Mouse (Mus musculus): ENCODE data around the gene Adcy1. TPM values are rescaled to one million over a fixed set of nuclear protein-coding genes. Genes with fewer than 3 reads are reported as not detected.

Adcy1 gene
- polyA plus RNA-seq, 1 experiment from 2014 or later = 17.2 TPM

- no peaks in the 10 kb centered on the region for H3K36me3 ChIP-seq (replicated peaks; ENCODE audit: control insufficient read depth, insufficient read depth)
- H3K27me3 ChIP-seq (ENCODE audit: control insufficient read depth, insufficient read depth, low read length) = no peaks in the 10 kb centered on the region
- no peak overlapping the region for H3K4me2 ChIP-seq (replicated peaks)
- WGBS = 64% methylated on average over 2 of the region's 2 CpGs
- H3K4me3 ChIP-seq (replicated peaks; ENCODE audit: low read length) = no peak overlapping the region
- H3K9ac ChIP-seq = no peak overlapping the region
- no peak overlapping the region for H3K27ac ChIP-seq
- no peaks in the 10 kb centered on the region; the same call in none of the 2 replicates for H3K4me1 ChIP-seq (replicated peaks; ENCODE audit: control insufficient read depth, insufficient read depth, low read length)
- DNase-seq (ENCODE audit: low spot score) = no peak
- no peak for ATAC-seq (ENCODE audit: low FRiP score)
- H3K9me3 ChIP-seq (ENCODE audit: control insufficient read depth, low read length) = no peaks in the 10 kb centered on the region
Measured at GRCm38 (mm10) chr11:7116647-7117046, 53.4 kb downstream of the Adcy1 start.

- WGBS = 74% methylated on average over 8 of the region's 8 CpGs
- ATAC-seq (ENCODE audit: low FRiP score) = no peak
- Histone ChIP-seq H3K9ac (no peak overlapping the region), H3K4me2 (replicated peaks) (no peak overlapping the region), H3K27ac (no peak overlapping the region), H3K4me3 (replicated peaks; ENCODE audit: low read length) (no peak overlapping the region), H3K36me3 (replicated peaks; ENCODE audit: control insufficient read depth, insufficient read depth) (0 out of 2 replicates have a peak, but pooled peaks cover 4% of the 10 kb centered on the region), H3K9me3 (ENCODE audit: control insufficient read depth, low read length) (no peaks in the 10 kb centered on the region), H3K4me1 (replicated peaks; ENCODE audit: control insufficient read depth, insufficient read depth, low read length) (no peaks in the 10 kb centered on the region), H3K27me3 (ENCODE audit: control insufficient read depth, insufficient read depth, low read length) (no peaks in the 10 kb centered on the region)
- no peak for DNase-seq (ENCODE audit: low spot score)
Measured at GRCm38 (mm10) chr11:7129319-7130051, 66.2 kb downstream of the Adcy1 start.

DNA sequence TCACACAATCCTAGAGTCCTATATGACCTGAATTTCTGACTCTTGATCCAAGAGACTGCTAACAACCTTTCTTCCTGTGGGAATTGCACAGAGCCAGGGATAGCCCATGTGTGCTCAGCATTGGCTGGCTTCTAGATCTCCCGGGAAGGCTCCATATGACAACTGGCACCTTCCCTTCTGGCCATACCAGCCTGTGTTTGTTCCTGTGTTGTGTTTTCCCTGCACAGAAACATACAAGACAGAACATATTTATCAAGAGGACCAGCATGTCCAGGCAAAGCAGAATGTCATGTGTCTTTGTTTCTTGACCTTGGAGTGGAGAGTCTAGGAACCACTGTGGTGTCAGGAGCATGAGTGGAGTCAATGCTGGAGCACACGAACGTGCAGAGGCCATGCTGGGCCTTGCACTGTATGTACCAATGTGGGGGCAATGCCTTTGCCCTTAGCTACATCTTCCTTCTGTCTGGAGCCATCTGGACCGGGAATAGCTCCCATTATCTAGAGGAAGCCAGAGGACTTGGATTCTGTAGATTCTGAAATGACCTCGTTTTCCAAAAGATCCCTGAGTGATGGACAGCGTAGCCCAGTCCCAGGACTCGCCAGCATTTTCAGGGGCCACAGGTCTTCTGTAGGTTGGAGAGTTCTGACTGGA, 69.6 kb downstream of the Adcy1 start:
- Histone ChIP-seq H3K4me1 (replicated peaks; ENCODE audit: control insufficient read depth, insufficient read depth, low read length) (no peaks in the 10 kb centered on the region), H3K27ac (no peak overlapping the region), H3K4me3 (replicated peaks; ENCODE audit: low read length) (no peak overlapping the region), H3K27me3 (ENCODE audit: control insufficient read depth, insufficient read depth, low read length) (no peaks in the 10 kb centered on the region), H3K9me3 (ENCODE audit: control insufficient read depth, low read length) (no peaks in the 10 kb centered on the region), H3K36me3 (replicated peaks; ENCODE audit: control insufficient read depth, insufficient read depth) (0 out of 2 replicates have a peak, but pooled peaks cover 4% of the 10 kb centered on the region), H3K4me2 (replicated peaks) (no peak overlapping the region), H3K9ac (no peak overlapping the region)
- WGBS = 94% methylated on average over 7 of the region's 7 CpGs
- DNase-seq (ENCODE audit: low spot score) (no peak), ATAC-seq (ENCODE audit: low FRiP score) (no peak)

- Histone ChIP-seq H3K4me1 (replicated peaks; ENCODE audit: control insufficient read depth, insufficient read depth, low read length) (no peaks in the 10 kb centered on the region), H3K36me3 (replicated peaks; ENCODE audit: control insufficient read depth, insufficient read depth) (0 out of 2 replicates have a peak, but pooled peaks cover 6% of the 10 kb centered on the region), H3K27me3 (ENCODE audit: control insufficient read depth, insufficient read depth, low read length) (no peaks in the 10 kb centered on the region), H3K9me3 (ENCODE audit: control insufficient read depth, low read length) (no peaks in the 10 kb centered on the region), H3K4me2 (replicated peaks) (no peak overlapping the region), H3K4me3 (replicated peaks; ENCODE audit: low read length) (no peak overlapping the region), H3K27ac (no peak overlapping the region), H3K9ac (no peak overlapping the region)
- no peak for DNase-seq (ENCODE audit: low spot score)
- no peak for ATAC-seq (ENCODE audit: low FRiP score)
- 94% methylated on average over 5 of the region's 5 CpGs for WGBS
Measured at GRCm38 (mm10) chr11:7133736-7134135, 70.4 kb downstream of the Adcy1 start.

- ATAC-seq (ENCODE audit: low FRiP score) (no peak), DNase-seq (ENCODE audit: low spot score) (no peak)
- no peak overlapping the region for H3K4me3 ChIP-seq (replicated peaks; ENCODE audit: low read length)
- H3K4me2 ChIP-seq (replicated peaks) = no peak overlapping the region
- no peaks in the 10 kb centered on the region for H3K9me3 ChIP-seq (ENCODE audit: control insufficient read depth, low read length)
- peaks cover 11% of the 10 kb centered on the region for H3K36me3 ChIP-seq (replicated peaks; ENCODE audit: control insufficient read depth, insufficient read depth)
- H3K9ac ChIP-seq = no peak overlapping the region
- 72% methylated on average over 5 of the region's 5 CpGs for WGBS
- H3K27me3 ChIP-seq (ENCODE audit: control insufficient read depth, insufficient read depth, low read length) = no peaks in the 10 kb centered on the region
- no peaks in the 10 kb centered on the region for H3K4me1 ChIP-seq (replicated peaks; ENCODE audit: control insufficient read depth, insufficient read depth, low read length)
- H3K27ac ChIP-seq = no peak overlapping the region
Measured at GRCm38 (mm10) chr11:7134319-7134718, 71.0 kb downstream of the Adcy1 start.

DNA sequence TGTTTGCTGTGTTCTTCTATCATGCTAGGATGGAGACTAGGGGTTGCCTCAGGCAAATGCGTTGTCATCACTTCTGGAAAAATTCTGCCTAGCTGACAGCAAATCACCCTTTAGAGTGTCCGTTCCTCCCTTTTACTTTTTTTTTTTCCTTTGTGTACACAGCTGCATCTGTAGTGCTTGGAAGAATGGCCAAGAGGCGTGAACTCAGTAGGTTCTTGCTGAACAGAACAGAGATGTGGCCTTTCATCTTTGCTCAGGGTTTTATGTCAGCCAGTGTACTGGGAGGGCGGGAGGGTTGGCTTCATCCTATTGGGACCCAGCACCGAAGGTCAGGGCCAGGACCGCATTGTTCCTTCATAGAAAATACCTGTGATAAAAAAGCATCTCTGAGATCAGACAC, 72.0 kb downstream of the Adcy1 start:
- Histone ChIP-seq H3K27me3 (ENCODE audit: control insufficient read depth, insufficient read depth, low read length) (no peaks in the 10 kb centered on the region), H3K36me3 (replicated peaks; ENCODE audit: control insufficient read depth, insufficient read depth) (peaks cover 19% of the 10 kb centered on the region), H3K4me2 (replicated peaks) (no peak overlapping the region), H3K4me3 (replicated peaks; ENCODE audit: low read length) (no peak overlapping the region), H3K27ac (no peak overlapping the region), H3K9ac (no peak overlapping the region), H3K4me1 (replicated peaks; ENCODE audit: control insufficient read depth, insufficient read depth, low read length) (no peaks in the 10 kb centered on the region), H3K9me3 (ENCODE audit: control insufficient read depth, low read length) (no peaks in the 10 kb centered on the region)
- DNase-seq (ENCODE audit: low spot score) = no peak
- WGBS = 73% methylated on average over 6 of the region's 6 CpGs
- ATAC-seq (ENCODE audit: low FRiP score) = no peak

GRCm38 (mm10) chr11:7135763-7136162, 72.5 kb downstream of the Adcy1 start:
- no peak for ATAC-seq (ENCODE audit: low FRiP score)
- DNase-seq (ENCODE audit: low spot score) = no peak
- Histone ChIP-seq H3K36me3 (replicated peaks; ENCODE audit: control insufficient read depth, insufficient read depth) (peaks cover 18% of the 10 kb centered on the region), H3K4me2 (replicated peaks) (no peak overlapping the region), H3K9me3 (ENCODE audit: control insufficient read depth, low read length) (no peaks in the 10 kb centered on the region), H3K4me3 (replicated peaks; ENCODE audit: low read length) (no peak overlapping the region), H3K27ac (no peak overlapping the region), H3K27me3 (ENCODE audit: control insufficient read depth, insufficient read depth, low read length) (no peaks in the 10 kb centered on the region), H3K9ac (no peak overlapping the region), H3K4me1 (replicated peaks; ENCODE audit: control insufficient read depth, insufficient read depth, low read length) (no peaks in the 10 kb centered on the region)
- 82% methylated on average over 9 of the region's 9 CpGs for WGBS

- H3K27me3 ChIP-seq (ENCODE audit: control insufficient read depth, insufficient read depth, low read length) = no peaks in the 10 kb centered on the region
- H3K36me3 ChIP-seq (replicated peaks; ENCODE audit: control insufficient read depth, insufficient read depth) = peaks cover 15% of the 10 kb centered on the region
- 99% methylated on average over 5 of the region's 5 CpGs for WGBS
- no peak for ATAC-seq (ENCODE audit: low FRiP score)
- H3K4me1 ChIP-seq (replicated peaks; ENCODE audit: control insufficient read depth, insufficient read depth, low read length) = no peaks in the 10 kb centered on the region
- H3K9me3 ChIP-seq (ENCODE audit: control insufficient read depth, low read length) = no peaks in the 10 kb centered on the region
- H3K4me2 ChIP-seq (replicated peaks) = no peak overlapping the region
- H3K27ac ChIP-seq = no peak overlapping the region
- no peak overlapping the region for H3K9ac ChIP-seq
- no peak for DNase-seq (ENCODE audit: low spot score)
- no peak overlapping the region for H3K4me3 ChIP-seq (replicated peaks; ENCODE audit: low read length)
Measured at GRCm38 (mm10) chr11:7136246-7136855, 73.1 kb downstream of the Adcy1 start.

- H3K4me3 ChIP-seq (replicated peaks; ENCODE audit: low read length) = no peak overlapping the region
- no peak for ATAC-seq (ENCODE audit: low FRiP score)
Measured at GRCm38 (mm10) chr11:7138370-7138769, 75.1 kb downstream of the Adcy1 start.

More at GRCm38 (mm10) chr11:7138370-7138769, 75.1 kb downstream of the Adcy1 start:
- no peak overlapping the region for H3K4me2 ChIP-seq (replicated peaks)
- no peaks in the 10 kb centered on the region for H3K9me3 ChIP-seq (ENCODE audit: control insufficient read depth, low read length)
- no peak for DNase-seq (ENCODE audit: low spot score)
- no peaks in the 10 kb centered on the region for H3K4me1 ChIP-seq (replicated peaks; ENCODE audit: control insufficient read depth, insufficient read depth, low read length)
- no peak overlapping the region for H3K9ac ChIP-seq
- H3K27ac ChIP-seq = no peak overlapping the region
- H3K27me3 ChIP-seq (ENCODE audit: control insufficient read depth, insufficient read depth, low read length) = no peaks in the 10 kb centered on the region
- WGBS = 96% methylated on average over 8 of the region's 8 CpGs
- H3K36me3 ChIP-seq (replicated peaks; ENCODE audit: control insufficient read depth, insufficient read depth) = peaks cover 15% of the 10 kb centered on the region

All from hindbrain, embryonic 14.5 days (tissue).